Mouse (Mus musculus): ENCODE measurements at regions not wholly inside any gene's neighbourhood (a gene's known extent, or its start where the extent isn't known, plus 50 kb on each side); places are given as distances from the start of the nearest gene placed in this dataset.

- TF ChIP-seq CTCF (IDR thresholded peaks at IDR 0.05; ENCODE audit: low read depth, low read length) (no peak), POLR2A (IDR thresholded peaks at IDR 0.05; ENCODE audit: extremely low read depth, insufficient read depth, low read length) (no peak)
Measured at GRCm38 (mm10) chr15:61888569-61889326, 965.9 kb upstream of the A1bg start.

All from liver, adult 2 months (tissue).